Mouse (Mus musculus) adrenal gland, postnatal 4 days (tissue): ENCODE measurements around the gene Gpcpd1. TPM values are rescaled to one million over a fixed set of nuclear protein-coding genes. Genes with fewer than 3 reads are reported as not detected.
A peak's percentile ranks its signal among the peaks of the same experiment; 100 is the strongest.

Experiments
- DNase-seq, 2 experiments: peaks; one replicate each; pipeline ENCODE4 v3.0.0; 2021 to 2022; ENCODE audit warnings: low spot score in 2 of 2, mixed read lengths in 2 of 2
- total RNA-seq, 2 experiments: library from RNA; stranded (reverse); gene quantifications; 2 replicates each; pipeline ENCODE4 v1.2.3; 2021

The Gpcpd1 gene
- total RNA-seq, 2 experiments from 2014 or later = 36.9 to 40.5 TPM

GRCm38 (mm10) chr2:132589906-132590538, 2.5 kb upstream of the Gpcpd1 start:
- no peak for DNase-seq

- no peak for DNase-seq
Observed at GRCm38 (mm10) chr2:132586006-132586405, 1.5 kb downstream of the Gpcpd1 start.

- no peak for DNase-seq
Observed at GRCm38 (mm10) chr2:132584191-132584590, 3.3 kb downstream of the Gpcpd1 start.

- no peak for DNase-seq
Observed at GRCm38 (mm10) chr2:132583126-132583525, 4.4 kb downstream of the Gpcpd1 start.

- DNase-seq = peak in 1 of 2 experiments; percentile 59
Observed at GRCm38 (mm10) chr2:132582227-132582626, 5.3 kb downstream of the Gpcpd1 start.

GRCm38 (mm10) chr2:132579689-132580088, 7.8 kb downstream of the Gpcpd1 start:
- no peak for DNase-seq

- no peak for DNase-seq
Observed at GRCm38 (mm10) chr2:132578711-132579110, 8.8 kb downstream of the Gpcpd1 start.

GRCm38 (mm10) chr2:132578059-132578458, 9.5 kb downstream of the Gpcpd1 start:
- DNase-seq = peak; percentile 90 to 95

- peak; percentile 24 to 31 for DNase-seq
Observed at GRCm38 (mm10) chr2:132577431-132577981, 10.0 kb downstream of the Gpcpd1 start.

GRCm38 (mm10) chr2:132576522-132577135, 10.9 kb downstream of the Gpcpd1 start:
- DNase-seq = no peak

- DNase-seq = no peak
Observed at GRCm38 (mm10) chr2:132575759-132576439, 11.6 kb downstream of the Gpcpd1 start.

GRCm38 (mm10) chr2:132575256-132575655, 12.3 kb downstream of the Gpcpd1 start:
- DNase-seq = no peak

GRCm38 (mm10) chr2:132573280-132573679, 14.2 kb downstream of the Gpcpd1 start:
- DNase-seq = no peak

- no peak for DNase-seq
Observed at GRCm38 (mm10) chr2:132572651-132573050, 14.9 kb downstream of the Gpcpd1 start.

- no peak for DNase-seq
Observed at GRCm38 (mm10) chr2:132571301-132571700, 16.2 kb downstream of the Gpcpd1 start.

GRCm38 (mm10) chr2:132570869-132571268, 16.7 kb downstream of the Gpcpd1 start:
- no peak for DNase-seq

GRCm38 (mm10) chr2:132569686-132570085, 17.8 kb downstream of the Gpcpd1 start:
- no peak for DNase-seq

GRCm38 (mm10) chr2:132567414-132567813, 20.1 kb downstream of the Gpcpd1 start:
- no peak for DNase-seq

GRCm38 (mm10) chr2:132561860-132562259, 25.7 kb downstream of the Gpcpd1 start:
- no peak for DNase-seq

GRCm38 (mm10) chr2:132527864-132528263, 59.7 kb downstream of the Gpcpd1 start:
- no peak for DNase-seq

GRCm38 (mm10) chr2:132526894-132527532, 60.5 kb downstream of the Gpcpd1 start:
- no peak for DNase-seq

- no peak for DNase-seq
Observed at GRCm38 (mm10) chr2:132526110-132526509, 61.4 kb downstream of the Gpcpd1 start.
